Mouse (Mus musculus) right cerebral cortex, postnatal 14 days (tissue): ENCODE results near the gene Eva1c.
A peak's percentile ranks its signal among the peaks of the same experiment; 100 is the strongest.

Source experiments
- DNase-seq: peaks from one replicate; pipeline ENCODE4 v3.0.0; 2022

Eva1c gene

DNA sequence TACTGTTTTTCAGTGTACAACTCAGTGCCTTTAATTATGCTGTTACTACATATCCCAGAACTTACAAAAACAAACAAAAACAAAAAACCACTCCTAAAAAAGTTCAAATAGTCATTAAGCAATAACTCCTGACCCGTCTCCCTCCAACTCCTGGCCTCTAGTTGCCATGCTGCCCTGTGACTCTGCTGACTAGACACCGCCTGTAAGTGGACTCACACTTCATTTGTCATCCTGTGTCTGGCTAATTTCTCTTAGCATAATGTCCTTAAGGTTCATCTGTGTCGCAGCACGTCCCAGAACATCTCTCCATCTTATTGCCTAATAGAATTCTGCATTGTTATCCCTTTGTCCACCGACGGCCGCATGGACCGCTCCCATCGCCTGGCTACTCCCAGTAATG lies 979 bp downstream of the Eva1c start:
- no peak for DNase-seq

DNA sequence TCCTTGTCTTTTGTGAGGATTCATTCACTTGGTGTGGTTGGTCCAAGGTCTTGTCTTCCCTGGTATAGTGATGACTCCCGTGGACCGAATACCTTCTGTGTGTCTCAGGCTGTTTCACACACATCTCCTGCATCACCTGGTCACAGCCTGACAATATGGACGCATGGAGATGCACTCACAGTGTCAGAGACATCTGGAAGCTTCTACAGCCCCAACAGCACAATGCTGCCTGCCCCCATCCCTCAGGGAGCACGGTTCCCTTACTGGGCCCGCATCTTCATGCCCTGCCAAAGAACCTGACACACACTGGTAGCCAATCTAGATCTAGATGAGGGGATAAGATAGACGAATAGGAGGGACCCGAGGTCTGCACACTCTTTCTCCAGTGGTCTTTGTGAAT lies 2.6 kb downstream of the Eva1c start:
- DNase-seq = no peak

DNA sequence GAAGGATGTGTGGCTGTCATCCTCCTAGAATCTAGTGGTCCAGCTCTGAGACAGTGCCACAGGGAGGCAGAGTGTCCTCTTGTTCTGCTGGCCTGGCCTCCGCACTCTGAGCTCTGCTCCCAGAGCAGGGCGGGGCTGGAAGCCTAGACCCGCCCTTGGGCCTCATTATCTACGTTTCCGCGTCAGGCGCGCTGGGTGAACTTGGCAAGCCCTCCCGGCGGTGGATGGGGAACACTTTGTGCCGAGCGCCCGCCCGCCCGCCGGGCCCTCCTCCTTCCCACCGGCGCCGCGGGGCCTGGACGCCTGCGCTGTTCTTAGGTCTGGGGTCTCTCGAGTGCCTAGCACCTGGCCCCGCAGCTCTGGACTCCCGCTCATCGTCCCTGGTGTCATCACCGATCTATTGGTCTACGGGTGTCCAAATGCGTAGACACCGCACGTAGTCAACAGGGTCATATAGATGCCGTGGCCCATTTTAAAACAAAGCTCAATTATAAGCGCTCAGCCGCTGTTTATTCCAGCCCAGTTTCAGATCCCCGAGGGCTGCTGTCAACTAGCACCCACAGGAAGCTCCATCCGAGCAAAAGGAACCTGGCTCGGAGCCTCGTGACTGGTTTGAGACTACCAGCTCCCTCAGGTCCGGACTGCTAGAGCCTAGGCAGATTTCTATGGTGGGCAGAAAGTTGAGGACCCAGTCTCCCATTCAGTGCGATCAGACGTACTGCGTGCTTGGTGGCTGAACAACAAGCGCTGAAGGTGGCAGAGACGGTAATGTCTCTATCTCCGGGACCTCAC lies 3.6 kb downstream of the Eva1c start:
- peak; percentile 42 for DNase-seq

DNA sequence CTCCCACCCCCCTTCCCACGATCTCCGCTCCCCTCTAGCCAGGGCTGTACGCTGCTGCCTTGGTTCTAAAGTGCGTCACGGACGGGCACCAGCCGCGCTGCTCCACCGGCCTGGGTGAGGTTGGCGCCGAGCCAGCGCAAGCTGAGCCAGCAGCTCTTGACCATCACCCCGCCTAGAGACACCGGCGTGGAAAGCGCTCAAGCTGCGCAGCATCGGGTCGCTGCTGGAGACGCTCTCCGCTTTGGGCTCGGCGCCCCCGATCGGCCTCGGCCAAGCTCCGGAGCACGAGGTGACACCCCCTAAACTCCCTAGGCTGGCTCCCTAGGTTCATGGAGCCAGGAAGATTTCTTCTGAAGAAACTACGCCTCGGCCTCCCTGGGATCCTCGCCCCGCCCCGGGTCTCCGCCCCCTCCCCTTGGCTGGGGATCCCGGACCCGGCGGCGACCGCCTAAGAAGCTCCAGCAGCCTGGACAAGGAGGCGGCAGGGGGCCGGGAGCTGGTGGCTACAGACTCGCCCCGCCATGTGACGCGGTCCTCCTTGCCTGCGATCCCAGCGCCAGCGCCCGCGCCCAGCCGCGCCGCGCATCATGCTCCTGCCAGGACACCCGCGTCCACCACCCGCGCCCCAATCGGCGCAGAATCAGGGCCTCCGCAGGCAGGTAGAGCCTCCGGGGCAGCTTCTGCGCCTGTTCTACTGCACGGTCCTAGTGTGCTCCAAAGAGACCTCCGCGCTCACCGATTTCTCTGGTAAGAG lies 4.3 kb downstream of the Eva1c start:
- peak; percentile 50 for DNase-seq

DNA sequence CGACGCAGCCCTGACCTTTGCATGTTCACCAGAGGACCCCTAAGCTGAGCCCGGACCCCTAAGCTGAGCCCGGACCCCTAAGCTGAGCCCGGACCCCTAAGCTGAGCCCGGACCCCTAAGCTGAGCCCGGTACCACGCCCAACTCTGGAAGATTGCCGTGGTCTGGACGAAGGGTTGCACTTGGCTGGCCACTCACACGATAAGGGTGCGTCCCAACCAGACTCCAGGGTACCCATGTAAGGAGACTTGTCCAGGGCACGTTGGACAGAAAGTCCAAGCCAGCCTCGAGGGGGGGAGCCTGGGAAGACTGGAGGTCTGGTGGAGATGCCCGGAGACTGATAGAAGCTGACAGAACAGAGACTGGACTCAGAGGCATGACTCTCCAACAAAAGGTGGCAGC lies 5.2 kb downstream of the Eva1c start:
- no peak for DNase-seq

DNA sequence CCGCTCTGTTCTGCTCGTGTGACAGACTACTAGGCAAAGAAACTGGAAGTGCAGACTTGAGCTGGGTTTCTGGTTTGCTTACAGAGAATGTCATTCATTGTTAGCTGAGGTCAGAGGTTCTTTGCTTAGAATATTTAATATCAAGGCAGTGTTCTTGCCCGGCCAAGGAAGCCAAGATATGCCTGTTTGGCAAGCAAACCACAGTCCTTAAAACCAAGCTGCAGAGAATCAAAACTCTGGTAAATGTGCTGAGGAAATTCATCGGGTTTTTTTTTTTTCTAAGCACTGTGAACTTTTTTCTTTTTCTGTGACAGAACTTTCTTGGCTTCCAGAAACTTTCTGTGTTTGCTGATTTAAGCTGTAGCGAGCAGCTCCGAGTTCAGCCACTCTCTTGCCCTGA lies 6.0 kb downstream of the Eva1c start:
- DNase-seq = no peak

DNA sequence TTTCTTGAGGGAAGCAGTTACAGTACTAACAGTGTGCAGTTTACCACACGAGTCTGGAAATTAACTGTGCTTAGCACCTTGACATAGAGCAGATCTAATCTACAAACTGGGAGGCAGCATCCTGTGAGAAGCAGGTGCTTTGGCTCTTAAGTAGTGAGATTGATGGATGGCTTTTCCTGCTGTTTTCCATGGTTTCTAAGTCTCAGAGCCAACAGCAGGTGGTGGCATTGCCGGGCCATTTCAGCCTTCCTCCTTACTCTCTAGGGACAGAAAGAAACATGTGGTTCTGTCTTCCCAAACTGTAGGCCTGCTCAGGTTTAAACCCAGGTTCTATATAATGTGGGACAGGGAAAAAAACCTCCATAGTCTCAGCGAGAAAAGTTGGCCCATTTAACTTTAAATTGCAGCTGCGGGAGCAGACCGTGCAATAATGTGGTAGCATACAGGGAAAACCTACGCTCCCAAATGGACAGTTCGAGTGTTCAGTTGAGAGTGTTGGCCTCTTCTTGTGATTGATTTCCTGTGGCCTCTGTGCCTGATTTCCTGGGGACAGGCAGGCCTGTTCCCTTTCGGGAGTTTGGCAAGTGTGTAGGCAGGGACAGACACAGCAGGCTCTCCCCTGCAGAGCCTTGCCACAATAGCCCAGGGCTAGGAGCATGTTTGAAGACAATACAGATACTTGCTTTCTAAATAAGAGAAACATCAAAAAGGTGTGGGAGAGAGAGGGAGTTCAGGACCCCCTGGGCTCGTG lies 6.7 kb downstream of the Eva1c start:
- no peak for DNase-seq

DNA sequence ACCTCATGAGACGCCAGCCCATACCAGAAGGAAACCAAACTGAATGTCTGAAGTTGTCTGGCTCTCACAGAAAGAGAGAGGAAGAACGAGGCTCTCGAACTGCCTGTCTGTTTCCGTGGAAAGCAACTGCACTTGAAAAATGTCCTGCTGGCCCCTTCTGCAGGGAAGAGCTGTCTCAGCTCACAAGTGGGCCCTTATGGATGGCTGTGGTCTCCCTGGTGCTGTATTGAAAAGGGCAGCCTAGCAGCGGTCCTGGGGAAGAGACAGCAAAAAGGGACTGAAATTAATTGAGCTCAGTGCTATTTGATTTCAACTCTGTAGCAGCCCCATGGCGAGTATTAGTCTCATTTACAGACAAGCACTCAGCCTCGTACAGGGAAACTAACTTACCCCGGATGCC lies 10.9 kb downstream of the Eva1c start:
- no peak for DNase-seq

DNA sequence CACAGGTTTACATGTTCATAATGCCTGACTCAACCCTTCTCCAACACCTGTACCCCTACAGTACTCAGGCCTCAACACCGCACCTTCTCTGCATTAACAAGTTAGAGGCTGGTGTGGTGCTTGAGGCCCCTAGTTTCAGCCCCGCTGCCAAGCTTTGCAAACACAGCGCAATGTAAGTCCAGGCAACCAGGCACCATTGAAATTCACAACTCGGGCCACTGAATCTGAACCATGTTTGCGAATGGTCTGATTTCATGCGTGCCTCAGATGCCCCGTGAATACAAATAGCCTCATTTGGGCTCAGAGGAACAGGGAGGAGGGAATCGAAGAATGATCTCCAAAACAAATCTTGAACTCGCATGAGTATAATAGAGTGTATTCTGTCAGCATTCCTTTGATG lies 15.6 kb downstream of the Eva1c start:
- DNase-seq = no peak

DNA sequence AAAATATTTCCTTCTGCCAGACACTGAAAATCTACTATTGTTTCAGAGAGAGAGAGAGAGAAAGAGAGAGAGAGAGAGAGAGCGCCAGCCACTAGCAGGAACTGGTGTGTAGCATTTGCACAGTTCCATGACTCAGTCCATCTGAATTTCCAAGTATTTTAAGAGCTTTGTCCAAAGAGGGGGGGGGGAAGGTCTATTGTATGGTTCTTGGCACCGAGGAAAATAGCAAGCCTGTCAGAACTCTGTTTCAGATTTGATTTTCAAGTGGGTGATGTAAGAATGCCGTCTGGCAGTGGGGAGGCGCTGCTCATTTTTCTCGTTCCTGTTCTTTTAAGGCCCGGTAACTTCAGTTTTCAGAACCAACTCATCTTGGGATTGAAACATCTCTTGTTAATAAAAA lies 18.5 kb downstream of the Eva1c start:
- DNase-seq = no peak

DNA sequence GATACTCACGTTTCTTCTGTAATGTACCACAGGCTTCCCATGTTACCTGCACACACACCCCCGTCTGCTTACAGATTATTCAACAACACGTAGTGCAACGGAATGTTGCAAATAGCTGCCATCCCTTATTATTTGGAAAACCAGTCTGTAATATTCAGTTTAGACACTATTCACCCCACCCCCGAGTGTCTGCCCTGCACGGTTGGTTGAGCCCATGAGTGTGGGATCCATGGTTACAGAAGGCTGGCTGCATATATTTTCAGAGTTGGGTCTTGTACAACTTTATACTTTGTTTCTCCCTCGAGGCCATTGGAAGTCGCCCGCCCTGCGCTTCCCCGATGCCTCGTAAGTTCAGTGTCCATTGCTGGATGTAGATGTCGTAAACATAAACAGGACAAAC lies 19.1 kb downstream of the Eva1c start:
- no peak for DNase-seq

DNA sequence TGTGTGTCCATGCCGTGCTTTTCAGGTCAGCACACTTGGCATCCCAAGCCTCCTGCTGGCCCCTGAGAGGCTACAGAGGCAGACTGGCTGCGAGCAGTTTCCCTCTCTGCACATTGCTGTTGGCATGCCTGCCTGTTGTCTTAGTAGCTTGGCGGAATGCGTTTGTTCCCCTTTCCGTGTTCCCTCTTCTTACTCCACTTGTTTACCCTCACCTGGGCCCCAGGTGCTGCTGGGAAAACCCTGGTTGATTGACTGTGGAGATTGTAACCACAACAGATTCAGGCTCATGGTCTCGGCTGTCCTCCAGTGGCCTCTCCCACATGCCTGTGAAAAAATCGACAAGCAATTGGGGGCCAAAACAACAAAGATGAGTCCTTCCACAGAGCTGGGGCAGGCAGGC lies 22.2 kb downstream of the Eva1c start:
- DNase-seq = no peak

DNA sequence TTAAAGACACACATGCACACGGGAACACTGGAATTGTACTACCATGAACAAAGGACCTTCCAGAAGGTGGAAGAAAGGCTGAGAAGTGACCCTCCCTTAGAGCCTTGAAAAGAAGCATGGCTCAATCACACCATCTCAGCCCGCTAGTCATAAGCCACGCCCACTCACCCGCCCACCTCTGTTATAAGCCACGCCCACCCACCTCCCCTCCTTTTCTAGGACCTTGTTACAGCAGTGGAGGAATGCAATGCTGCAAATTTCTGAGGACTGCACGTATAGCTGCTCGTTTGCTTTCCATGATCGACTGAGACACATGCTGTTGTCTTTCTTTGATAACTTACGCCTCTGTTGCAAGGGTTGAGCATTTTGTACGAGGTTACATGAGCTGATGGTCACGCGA lies 22.7 kb downstream of the Eva1c start:
- no peak for DNase-seq

DNA sequence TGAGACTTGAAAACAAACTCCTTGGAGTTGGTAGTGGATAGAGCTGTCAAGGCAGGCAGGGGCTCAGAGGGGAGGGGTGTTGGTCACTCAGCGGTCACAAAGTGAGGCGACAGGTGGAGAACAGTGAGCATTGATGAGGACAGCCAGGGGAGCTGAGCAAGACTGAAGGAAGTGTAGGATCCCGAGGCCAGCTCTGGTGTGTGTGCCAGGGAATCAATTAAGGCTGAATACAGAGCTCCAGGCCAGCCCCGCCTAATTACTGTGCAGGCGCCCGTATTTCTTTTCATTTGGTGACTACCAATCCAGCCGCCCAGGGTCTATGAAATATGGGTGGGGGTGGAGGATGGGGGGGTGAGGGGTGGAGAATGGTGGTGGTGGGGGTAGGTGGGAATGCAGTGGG lies 24.4 kb downstream of the Eva1c start:
- DNase-seq = no peak

DNA sequence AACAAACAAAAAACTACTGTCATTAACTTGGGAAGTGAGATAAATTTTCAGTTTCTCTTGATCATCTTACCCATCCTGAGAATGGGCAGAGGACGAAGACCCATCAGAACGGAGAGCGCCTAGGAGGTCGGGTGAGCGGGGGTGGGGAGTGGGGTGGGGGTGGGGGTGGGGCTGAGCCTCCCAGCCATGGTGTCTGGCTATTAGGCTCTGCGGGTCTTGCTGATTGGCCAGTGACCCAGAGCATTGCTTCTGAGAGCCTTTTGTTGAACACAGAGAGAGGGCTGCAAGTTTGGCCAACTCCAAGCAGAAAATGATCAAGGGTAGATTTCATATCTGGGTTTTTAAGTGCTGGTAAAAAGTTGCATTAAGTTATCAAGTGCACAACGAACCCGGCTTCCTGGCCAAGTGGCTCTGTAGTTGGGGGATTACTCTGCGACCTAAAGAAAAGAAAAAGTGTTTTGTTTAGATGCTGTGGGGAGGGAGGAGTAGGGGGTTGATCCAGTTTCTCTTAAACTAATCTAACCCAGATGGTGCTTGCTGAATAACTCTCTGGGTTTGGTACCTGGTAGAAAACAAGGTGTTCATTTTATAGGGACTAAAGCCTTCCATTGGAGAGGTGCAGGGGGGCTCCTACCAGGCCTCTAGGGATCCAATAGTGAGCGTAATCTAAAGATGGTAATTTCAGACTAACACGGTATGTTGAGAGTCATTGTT lies 25.3 kb downstream of the Eva1c start:
- DNase-seq = no peak

DNA sequence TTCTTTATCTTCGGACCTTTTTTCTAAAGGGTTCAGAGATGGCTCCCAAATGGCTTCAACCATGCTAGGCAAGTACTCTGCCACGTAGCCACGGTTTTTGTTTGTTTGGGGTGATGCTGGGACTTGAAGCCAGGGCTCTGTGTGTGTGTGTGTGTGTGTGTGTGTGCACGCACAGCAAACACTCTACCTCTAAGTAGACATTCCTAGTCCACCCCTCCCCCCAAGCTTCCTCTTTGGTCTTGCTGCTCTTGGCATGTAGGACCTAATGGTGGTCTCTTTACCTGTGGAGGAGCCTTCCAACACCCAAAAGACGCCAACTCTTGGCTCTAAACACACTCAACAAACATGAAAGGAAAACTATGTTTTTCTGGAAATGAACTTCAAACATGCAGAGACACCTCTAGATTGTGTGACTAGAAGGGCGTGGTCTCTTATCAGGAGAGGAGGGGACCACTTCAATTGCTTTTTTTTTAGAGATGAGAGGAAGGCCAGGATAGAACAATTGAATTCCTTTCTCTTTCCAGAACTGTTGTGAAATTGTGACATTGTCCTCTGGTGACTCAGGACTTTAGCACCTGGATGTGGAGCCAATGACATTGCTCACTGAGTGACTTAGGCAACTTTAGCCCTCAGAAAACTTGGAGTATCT lies 30.2 kb downstream of the Eva1c start:
- DNase-seq = no peak

DNA sequence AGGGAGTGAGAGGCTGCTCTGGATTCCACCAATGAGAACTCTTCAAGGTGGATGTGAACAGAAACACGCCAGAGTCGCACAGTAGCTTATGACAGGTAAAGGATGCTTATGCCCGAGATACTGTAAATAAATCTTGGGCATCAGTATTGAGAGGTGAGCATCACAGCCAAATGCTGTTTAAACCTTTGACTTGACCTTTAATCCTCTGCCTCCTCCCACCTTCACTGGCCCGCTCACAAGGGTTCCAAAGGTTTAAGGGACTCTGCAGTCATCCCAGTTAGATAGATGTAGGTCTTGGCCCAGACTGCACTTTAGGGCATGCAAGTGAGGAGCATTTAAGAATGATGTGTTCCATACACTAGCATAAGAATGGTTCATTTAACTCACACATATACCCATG lies 31.7 kb downstream of the Eva1c start:
- DNase-seq = no peak

DNA sequence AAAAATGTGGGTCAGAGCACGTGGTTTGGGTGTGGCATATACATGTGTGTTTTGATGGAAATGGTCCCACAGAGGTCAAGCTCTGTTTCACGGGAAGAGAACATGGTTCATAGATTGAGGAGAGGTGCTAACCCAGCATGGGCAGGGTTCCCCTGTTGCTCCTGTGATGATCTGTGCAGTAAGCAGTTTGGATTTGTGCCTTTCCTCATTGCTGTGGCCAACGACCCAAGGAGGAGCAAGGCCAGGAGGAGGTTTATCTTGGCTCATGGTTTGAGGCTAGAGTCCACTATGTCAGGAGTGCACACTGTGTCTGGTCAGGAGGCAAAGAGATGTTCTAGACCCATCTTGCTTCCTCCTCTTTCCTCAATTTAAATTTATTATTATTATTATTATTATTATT lies 36.5 kb downstream of the Eva1c start:
- DNase-seq = no peak

DNA sequence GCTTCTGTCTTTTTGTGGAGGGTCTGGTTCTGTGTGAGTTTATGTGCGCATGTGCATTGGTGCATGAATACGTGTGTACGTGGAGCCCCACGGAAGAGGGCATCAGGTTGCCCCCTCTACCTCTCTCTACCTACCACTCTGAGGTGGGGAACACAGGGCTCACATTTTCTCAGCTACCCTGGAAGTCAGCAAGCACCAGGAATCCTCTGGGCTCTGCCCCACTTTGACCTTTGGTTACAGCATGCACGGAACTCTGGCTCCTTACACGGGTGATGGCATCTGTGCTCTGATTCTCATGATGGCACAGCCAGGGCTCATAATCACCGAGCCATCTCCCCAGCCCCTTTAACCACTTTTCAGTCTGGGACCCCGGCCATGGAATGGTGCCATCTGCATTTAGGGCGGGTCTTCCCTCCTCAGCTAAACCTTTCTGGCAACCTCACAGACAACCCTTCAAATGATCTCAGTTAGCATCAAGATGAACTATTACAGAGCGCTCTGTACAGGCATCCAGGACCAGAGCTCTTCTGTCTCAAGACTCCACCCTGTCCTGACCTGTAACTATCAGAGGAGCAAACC lies 37.0 kb downstream of the Eva1c start:
- no peak for DNase-seq

DNA sequence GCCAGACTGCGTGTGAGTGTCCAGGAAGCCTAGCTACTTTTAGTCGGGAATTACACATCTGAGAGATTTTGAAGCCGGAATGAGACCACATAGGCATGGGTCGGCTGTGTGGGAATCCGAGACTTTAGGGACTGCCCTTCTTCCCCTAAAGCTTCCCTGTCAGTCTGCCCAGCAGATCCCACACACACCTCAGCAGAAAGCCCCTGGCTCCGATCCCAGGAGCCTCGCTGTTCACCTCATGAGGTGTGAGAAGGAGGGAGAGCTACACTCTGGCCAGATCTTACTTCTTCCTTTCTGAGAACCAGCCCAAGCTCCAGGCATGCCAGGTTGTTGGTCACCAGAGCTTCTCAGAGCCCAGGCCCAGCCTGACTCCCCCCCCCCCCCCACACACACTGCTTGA lies 38.2 kb downstream of the Eva1c start:
- DNase-seq = no peak

DNA sequence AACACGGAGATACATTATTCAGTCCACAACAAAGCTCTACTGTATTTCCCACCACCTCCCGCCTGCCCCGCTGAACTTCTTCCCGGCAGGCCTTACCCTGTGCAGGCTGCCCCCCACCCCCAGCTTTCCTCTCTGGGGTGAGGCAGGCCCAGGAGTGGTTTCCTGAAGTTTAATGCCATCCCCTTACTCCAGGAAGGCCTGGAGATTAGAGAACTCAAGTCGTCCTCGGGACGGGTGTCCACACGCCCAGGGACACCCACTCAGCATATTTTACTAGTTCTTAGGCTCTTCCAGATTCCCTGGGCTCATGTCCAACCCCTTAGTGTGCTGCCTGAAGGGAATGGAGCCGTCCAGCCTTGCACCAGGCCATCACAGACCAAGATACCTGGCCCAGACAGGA lies 39.1 kb downstream of the Eva1c start:
- no peak for DNase-seq

DNA sequence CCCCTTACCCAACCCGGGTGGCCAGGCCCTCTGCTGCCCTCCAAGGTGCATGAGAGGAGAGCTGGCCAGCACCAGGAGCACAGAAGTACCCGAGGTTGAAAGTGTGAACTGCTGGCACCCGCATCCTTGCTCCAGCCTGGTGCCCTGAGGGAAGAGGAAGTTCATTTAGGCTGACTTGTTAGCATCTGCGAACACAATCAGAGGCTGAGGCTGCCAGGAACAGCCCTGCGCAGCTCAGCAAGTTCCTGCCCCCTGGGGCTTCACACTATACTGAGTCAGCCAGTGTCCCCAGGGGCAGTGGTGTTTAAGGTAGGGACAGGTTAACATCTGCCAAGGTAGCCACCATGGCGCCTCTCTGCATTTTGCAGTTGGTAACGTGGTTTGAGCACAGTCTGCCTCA lies 41.6 kb downstream of the Eva1c start:
- no peak for DNase-seq
